Mouse (Mus musculus): ENCODE results near the gene Slc35b1. TPM values are rescaled to one million over a fixed set of nuclear protein-coding genes. Genes with fewer than 3 reads are reported as not detected.
A peak's percentile ranks its signal among the peaks of the same experiment; 100 is the strongest.

Slc35b1 gene
- polyA plus RNA-seq, 1 experiment: 63.6 TPM

- H3K27ac ChIP-seq (ENCODE audit: insufficient read depth, low read depth, low read length): peak overlapping the region; percentile 47
- no peak overlapping the region for H3K4me3 ChIP-seq (ENCODE audit: insufficient read depth, low read depth, low read length)
- H3K36me3 ChIP-seq (ENCODE audit: control insufficient read depth, insufficient read depth, low read length): no peaks in the 10 kb centered on the region
- 58% methylated on average over 15 of the region's 15 CpGs for WGBS
- peaks cover 10% of the 10 kb centered on the region for H3K4me1 ChIP-seq (ENCODE audit: control insufficient read depth, insufficient read depth, low read length)
- peak; percentile 37 for DNase-seq
- H3K27me3 ChIP-seq (replicated peaks; ENCODE audit: control insufficient read depth, insufficient read depth, low read length): no peaks in the 10 kb centered on the region
- no peak for TF ChIP-seq POLR2A (IDR thresholded peaks at IDR 0.05; ENCODE audit: low read depth, low read length)
- TF ChIP-seq CTCF (conservative IDR thresholded peaks at IDR 0.05; ENCODE audit: insufficient read depth, insufficient read length, low read depth, low read length): no peak
Measured at GRCm38 (mm10) chr11:95369964-95370890, 14.3 kb upstream of the Slc35b1 start.

GRCm38 (mm10) chr11:95371182-95371581, 13.3 kb upstream of the Slc35b1 start:
- Histone ChIP-seq H3K27me3 (replicated peaks; ENCODE audit: control insufficient read depth, insufficient read depth, low read length) (no peaks in the 10 kb centered on the region), H3K36me3 (ENCODE audit: control insufficient read depth, insufficient read depth, low read length) (no peaks in the 10 kb centered on the region), H3K27ac (ENCODE audit: insufficient read depth, low read depth, low read length) (no peak overlapping the region), H3K4me3 (ENCODE audit: insufficient read depth, low read depth, low read length) (no peak overlapping the region), H3K4me1 (ENCODE audit: control insufficient read depth, insufficient read depth, low read length) (0 out of 2 replicates have a peak, but pooled peaks cover 2% of the 10 kb centered on the region)
- WGBS: 92% methylated on average over 7 of the region's 7 CpGs
- no peak for DNase-seq
- TF ChIP-seq POLR2A (IDR thresholded peaks at IDR 0.05; ENCODE audit: low read depth, low read length) (no peak), CTCF (conservative IDR thresholded peaks at IDR 0.05; ENCODE audit: insufficient read depth, insufficient read length, low read depth, low read length) (no peak)

DNA sequence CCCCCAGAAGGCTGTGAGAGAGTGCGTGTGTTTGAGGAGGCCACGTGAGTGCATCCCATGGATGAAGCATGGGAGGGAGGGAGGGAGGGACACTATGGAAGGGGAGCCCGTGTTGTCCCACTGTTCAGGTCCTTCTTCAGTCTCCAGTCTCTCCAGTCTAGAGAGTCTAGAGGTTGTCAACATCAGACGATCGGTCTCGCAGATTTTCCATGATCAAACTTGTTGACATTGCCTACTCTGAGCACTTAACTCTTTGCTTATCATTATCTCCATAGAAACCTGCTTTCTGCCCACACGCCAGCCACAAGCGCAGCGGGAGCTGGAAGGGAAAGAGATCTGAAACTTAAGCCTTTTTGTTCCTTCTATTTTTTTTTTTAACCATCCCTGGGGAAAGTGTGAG, 5.6 kb upstream of the Slc35b1 start:
- Histone ChIP-seq H3K4me1 (ENCODE audit: control insufficient read depth, insufficient read depth, low read length) (no peaks in the 10 kb centered on the region), H3K27ac (ENCODE audit: insufficient read depth, low read depth, low read length) (no peak overlapping the region), H3K4me3 (ENCODE audit: insufficient read depth, low read depth, low read length) (no peak overlapping the region), H3K27me3 (replicated peaks; ENCODE audit: control insufficient read depth, insufficient read depth, low read length) (no peaks in the 10 kb centered on the region), H3K36me3 (ENCODE audit: control insufficient read depth, insufficient read depth, low read length) (peaks cover 2% of the 10 kb centered on the region; the same call in 1 of the 2 replicates)
- 83% methylated on average over 9 of the region's 9 CpGs for WGBS
- TF ChIP-seq CTCF (conservative IDR thresholded peaks at IDR 0.05; ENCODE audit: insufficient read depth, insufficient read length, low read depth, low read length): no peak
- no peak for TF ChIP-seq POLR2A (IDR thresholded peaks at IDR 0.05; ENCODE audit: low read depth, low read length)
- no peak for DNase-seq

- TF ChIP-seq CTCF (conservative IDR thresholded peaks at IDR 0.05; ENCODE audit: insufficient read depth, insufficient read length, low read depth, low read length): no peak
- TF ChIP-seq POLR2A (IDR thresholded peaks at IDR 0.05; ENCODE audit: low read depth, low read length): no peak
- WGBS: 74% methylated on average over 5 of the region's 5 CpGs
- Histone ChIP-seq H3K4me1 (ENCODE audit: control insufficient read depth, insufficient read depth, low read length) (no peaks in the 10 kb centered on the region), H3K27me3 (replicated peaks; ENCODE audit: control insufficient read depth, insufficient read depth, low read length) (no peaks in the 10 kb centered on the region), H3K4me3 (ENCODE audit: insufficient read depth, low read depth, low read length) (no peak overlapping the region), H3K27ac (ENCODE audit: insufficient read depth, low read depth, low read length) (no peak overlapping the region), H3K36me3 (ENCODE audit: control insufficient read depth, insufficient read depth, low read length) (peaks cover 2% of the 10 kb centered on the region; the same call in 1 of the 2 replicates)
- no peak for DNase-seq
Measured at GRCm38 (mm10) chr11:95379552-95379951, 4.9 kb upstream of the Slc35b1 start.

DNA sequence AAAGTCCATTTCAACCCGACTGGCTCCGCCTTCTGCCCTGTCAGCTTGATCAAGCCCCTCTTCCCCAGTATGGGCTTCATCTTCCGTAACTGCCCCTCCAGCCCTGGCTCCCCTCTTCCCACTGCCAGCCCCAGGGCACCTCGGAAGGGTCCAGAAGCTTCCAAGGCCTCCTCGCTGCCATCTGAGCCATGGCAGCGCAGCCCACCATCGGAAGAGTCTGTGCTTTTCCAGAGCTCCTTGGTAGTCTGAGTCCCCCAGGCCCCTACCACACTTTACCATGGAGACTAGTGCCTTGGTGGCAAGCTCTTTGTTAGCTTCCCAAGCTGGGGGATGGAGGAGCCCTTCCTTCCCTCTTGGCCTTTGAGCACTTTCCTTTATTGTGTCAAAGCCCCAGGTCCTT, 3.8 kb upstream of the Slc35b1 start:
- no peaks in the 10 kb centered on the region for H3K4me1 ChIP-seq (ENCODE audit: control insufficient read depth, insufficient read depth, low read length)
- DNase-seq: no peak
- no peak overlapping the region for H3K4me3 ChIP-seq (ENCODE audit: insufficient read depth, low read depth, low read length)
- peaks cover 2% of the 10 kb centered on the region; the same call in 1 of the 2 replicates for H3K36me3 ChIP-seq (ENCODE audit: control insufficient read depth, insufficient read depth, low read length)
- TF ChIP-seq POLR2A (IDR thresholded peaks at IDR 0.05; ENCODE audit: low read depth, low read length) (no peak), CTCF (conservative IDR thresholded peaks at IDR 0.05; ENCODE audit: insufficient read depth, insufficient read length, low read depth, low read length) (no peak)
- H3K27me3 ChIP-seq (replicated peaks; ENCODE audit: control insufficient read depth, insufficient read depth, low read length): no peaks in the 10 kb centered on the region
- WGBS: 92% methylated on average over 7 of the region's 7 CpGs
- H3K27ac ChIP-seq (ENCODE audit: insufficient read depth, low read depth, low read length): no peak overlapping the region

DNA sequence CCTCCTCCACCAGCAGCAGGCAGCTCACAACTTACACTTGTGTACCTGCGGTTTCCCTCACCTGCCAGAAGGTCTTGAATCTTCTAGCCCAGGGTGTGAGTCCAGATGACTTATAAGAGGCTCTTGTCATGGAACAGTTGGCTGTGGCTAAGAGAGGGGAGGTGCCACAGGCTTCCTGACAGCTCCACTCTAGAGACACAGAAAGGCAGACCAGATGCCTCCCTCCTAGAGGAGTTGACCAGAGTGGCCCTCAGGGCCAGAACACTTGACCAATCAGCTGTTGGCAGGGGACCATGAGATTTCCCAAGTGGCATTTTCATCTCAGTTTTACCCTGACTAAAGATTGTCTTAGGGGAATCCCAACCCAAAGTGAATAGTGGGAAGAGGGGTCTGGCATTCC, 3.3 kb upstream of the Slc35b1 start:
- Histone ChIP-seq H3K27ac (ENCODE audit: insufficient read depth, low read depth, low read length) (no peak overlapping the region), H3K36me3 (ENCODE audit: control insufficient read depth, insufficient read depth, low read length) (peaks cover 2% of the 10 kb centered on the region; the same call in 1 of the 2 replicates), H3K4me1 (ENCODE audit: control insufficient read depth, insufficient read depth, low read length) (no peaks in the 10 kb centered on the region), H3K27me3 (replicated peaks; ENCODE audit: control insufficient read depth, insufficient read depth, low read length) (no peaks in the 10 kb centered on the region), H3K4me3 (ENCODE audit: insufficient read depth, low read depth, low read length) (no peak overlapping the region)
- 100% methylated on average over 1 of the region's 1 CpGs for WGBS
- DNase-seq: no peak
- TF ChIP-seq CTCF (conservative IDR thresholded peaks at IDR 0.05; ENCODE audit: insufficient read depth, insufficient read length, low read depth, low read length) (no peak), POLR2A (IDR thresholded peaks at IDR 0.05; ENCODE audit: low read depth, low read length) (no peak)

GRCm38 (mm10) chr11:95383331-95383986, 1.0 kb upstream of the Slc35b1 start:
- Histone ChIP-seq H3K4me3 (ENCODE audit: insufficient read depth, low read depth, low read length) (no peak overlapping the region), H3K36me3 (ENCODE audit: control insufficient read depth, insufficient read depth, low read length) (no peaks in the 10 kb centered on the region; the same call in 1 of the 2 replicates), H3K4me1 (ENCODE audit: control insufficient read depth, insufficient read depth, low read length) (no peaks in the 10 kb centered on the region), H3K27ac (ENCODE audit: insufficient read depth, low read depth, low read length) (peak overlapping the region; percentile 54), H3K27me3 (replicated peaks; ENCODE audit: control insufficient read depth, insufficient read depth, low read length) (no peaks in the 10 kb centered on the region)
- WGBS: 76% methylated on average over 5 of the region's 5 CpGs
- TF ChIP-seq CTCF (conservative IDR thresholded peaks at IDR 0.05; ENCODE audit: insufficient read depth, insufficient read length, low read depth, low read length): no peak
- TF ChIP-seq POLR2A (IDR thresholded peaks at IDR 0.05; ENCODE audit: low read depth, low read length): no peak
- peak; percentile 55 for DNase-seq
